Mouse (Mus musculus) left cerebral cortex, adult 2 months (tissue): Measurements from ENCODE around the gene Hist2h2ac. TPM values are rescaled to one million over a fixed set of nuclear protein-coding genes. Genes with fewer than 3 reads are reported as not detected.

Experiments used
- DNase-seq, 2 experiments: peaks; one replicate each; pipeline ENCODE4 v3.0.0; 2021 to 2022; ENCODE audit warnings: low spot score in 2 of 2, mixed read lengths in 1 of 2; ENCODE audit errors: extremely low spot score in 1 of 2
- H3K27ac ChIP-seq: fragments of 200-600 bp; 2 replicates; pipeline ENCODE4 v1.8.1; 2022
- H3K4me3 ChIP-seq: fragments of 200-600 bp; 2 replicates; pipeline ENCODE4 v1.8.1; 2022
- CTCF ChIP-seq: fragments of 200-600 bp; IDR thresholded peaks from 2 replicates; pipeline ENCODE4 v1.8.1; 2022; ENCODE audit warnings: antibody characterized with exemption, mild to moderate bottlenecking, moderate library complexity
- intact Hi-C: fragments of 180-260 bp; cut with DNase I; formaldehyde crosslinking; loops from one replicate; pipeline ENCODE4 v1.15.1; 2025
- total RNA-seq, 2 experiments: library from RNA; stranded (reverse); gene quantifications; 2 replicates each; pipeline ENCODE4 v1.2.3; 2021

The Hist2h2ac gene
- total RNA-seq, 2 experiments from 2014 or later = 20.6 to 30.5 TPM

- no peak overlapping the region for H3K4me3 ChIP-seq
- DNase-seq = no peak
- no peak overlapping the region for H3K27ac ChIP-seq
- no peak for TF ChIP-seq CTCF
- intact Hi-C loops = loop anchor here (2.0 kb wide), 1 partner anchor 15 kb away; no protein-coding TSS in a partner anchor
These were observed 16.7 kb upstream of the Hist2h2ac start for GRCm38 (mm10) chr3:96237335-96237903.

GRCm38 (mm10) chr3:96236834-96237334 is 16.2 kb upstream of the Hist2h2ac start:
- TF ChIP-seq CTCF = no peak
- intact Hi-C loops = loop anchor here (2.0 kb wide), 1 partner anchor 14 kb away; no protein-coding TSS in a partner anchor
- no peak for DNase-seq
- Histone ChIP-seq H3K4me3 (no peak overlapping the region), H3K27ac (no peak overlapping the region)

- Histone ChIP-seq H3K27ac (no peak overlapping the region), H3K4me3 (no peak overlapping the region)
- intact Hi-C loops = loop anchor here (2.0 kb wide), 1 partner anchor 13 kb away; no protein-coding TSS in a partner anchor
- TF ChIP-seq CTCF = no peak
- no peak for DNase-seq
These were observed 15.2 kb upstream of the Hist2h2ac start for GRCm38 (mm10) chr3:96235836-96236235.

GRCm38 (mm10) chr3:96234914-96235313 is 14.2 kb upstream of the Hist2h2ac start:
- no peak overlapping the region for H3K27ac ChIP-seq
- no peak overlapping the region for H3K4me3 ChIP-seq
- DNase-seq = no peak
- intact Hi-C loops = no loop called here
- no peak; the same call in 1 of the 2 replicates for TF ChIP-seq CTCF

- intact Hi-C loops = no loop called here
- DNase-seq = no peak
- H3K4me3 ChIP-seq = no peak overlapping the region
- no peak overlapping the region for H3K27ac ChIP-seq
- TF ChIP-seq CTCF = no peak
These were observed 11.1 kb upstream of the Hist2h2ac start for GRCm38 (mm10) chr3:96231758-96232120.

- no peak for DNase-seq
- intact Hi-C loops = no loop called here
- H3K27ac ChIP-seq = no peak overlapping the region
- no peak overlapping the region for H3K4me3 ChIP-seq
- no peak for TF ChIP-seq CTCF
These were observed 10.5 kb upstream of the Hist2h2ac start for GRCm38 (mm10) chr3:96230910-96231757.

GRCm38 (mm10) chr3:96230404-96230803 is 9.7 kb upstream of the Hist2h2ac start:
- Histone ChIP-seq H3K27ac (no peak overlapping the region), H3K4me3 (no peak overlapping the region)
- no peak for TF ChIP-seq CTCF
- DNase-seq = no peak
- intact Hi-C loops = no loop called here

- intact Hi-C loops = loop anchor here (5.0 kb wide), 1 partner anchor 957 kb away; no protein-coding TSS in a partner anchor
- Histone ChIP-seq H3K27ac (no peak overlapping the region), H3K4me3 (no peak overlapping the region)
- TF ChIP-seq CTCF = no peak
- DNase-seq = no peak
These were observed 8.1 kb upstream of the Hist2h2ac start for GRCm38 (mm10) chr3:96228828-96229227.

- DNase-seq = no peak
These were observed 6.3 kb upstream of the Hist2h2ac start for GRCm38 (mm10) chr3:96226695-96227648.

GRCm38 (mm10) chr3:96225421-96225820 is 4.7 kb upstream of the Hist2h2ac start:
- Histone ChIP-seq H3K27ac (no peak overlapping the region), H3K4me3 (no peak overlapping the region)
- no peak for TF ChIP-seq CTCF
- intact Hi-C loops = loop anchor here (5.0 kb wide), 1 partner anchor 953 kb away; no protein-coding TSS in a partner anchor
- DNase-seq = no peak

More at GRCm38 (mm10) chr3:96226695-96227648, 6.3 kb upstream of the Hist2h2ac start:
- no peak for TF ChIP-seq CTCF
- H3K27ac ChIP-seq = no peak overlapping the region
- no peak overlapping the region for H3K4me3 ChIP-seq
- intact Hi-C loops = loop anchor here (5.0 kb wide), 1 partner anchor 955 kb away; no protein-coding TSS in a partner anchor

GRCm38 (mm10) chr3:96222774-96223173 is 2.1 kb upstream of the Hist2h2ac start:
- H3K27ac ChIP-seq = no peak overlapping the region; the same call in 1 of the 2 replicates
- no peak for DNase-seq
- H3K4me3 ChIP-seq = no peak overlapping the region
- intact Hi-C loops = loop anchor here (2.0 kb wide), 1 partner anchor 14 kb away; no protein-coding TSS in a partner anchor
- TF ChIP-seq CTCF = no peak
